Mouse (Mus musculus): ENCODE measurements around the gene Krtap4-1. TPM values are rescaled to one million over a fixed set of nuclear protein-coding genes. Genes with fewer than 3 reads are reported as not detected.
"Not testable (repeated sequence)": the region's sequence is repeated elsewhere in the genome, so short reads cannot be mapped to it uniquely, and the experiment has no call there.

Gene Krtap4-1
- polyA plus RNA-seq (2015; fragmentation: Nextera tagmentation; extraction: Ambion mirVana), result not detected in 2 replicates

GRCm38 (mm10) chr11:99628138-99628537, at the start of gene Krtap4-1:
Krtap4-1 (minus strand) TSS chr11:99628238.
- no peaks in the 10 kb centered on the region for H3K4me1 ChIP-seq (replicated peaks)
- H3K9ac ChIP-seq, result no peak within 1 kb of the TSS
- no peak within 1 kb of the TSS for H3K27ac ChIP-seq
- H3K27me3 ChIP-seq, result no peaks in the 10 kb centered on the region
- H3K4me2 ChIP-seq, result no peak within 1 kb of the TSS
- no peaks in the 10 kb centered on the region for H3K9me3 ChIP-seq
- no peak for ATAC-seq (ENCODE audit: low FRiP score)
- no peak within 1 kb of the TSS for H3K4me3 ChIP-seq
- 86% methylated on average over 4 of the region's 4 CpGs for WGBS
- no peaks in the 10 kb centered on the region for H3K36me3 ChIP-seq

- Histone ChIP-seq H3K27me3 (no peaks in the 10 kb centered on the region), H3K36me3 (no peaks in the 10 kb centered on the region), H3K4me3 (no peak within 1 kb of the TSS), H3K9me3 (no peaks in the 10 kb centered on the region), H3K27ac (no peak within 1 kb of the TSS), H3K4me2 (no peak within 1 kb of the TSS), H3K9ac (no peak within 1 kb of the TSS), H3K4me1 (replicated peaks) (no peaks in the 10 kb centered on the region)
- ATAC-seq (ENCODE audit: low FRiP score), result no peak
Measured at GRCm38 (mm10) chr11:99665860-99666259, 37.8 kb upstream of the Krtap4-1 start, which contains the start of gene Krtap4-6. Krtap4-6 (minus strand) TSS chr11:99665960.

GRCm38 (mm10) chr11:99662802-99663201, 34.8 kb upstream of the Krtap4-1 start:
- H3K4me2 ChIP-seq, result no peak overlapping the region
- WGBS, result 85% methylated on average over 10 of the region's 10 CpGs
- H3K9me3 ChIP-seq, result no peaks in the 10 kb centered on the region
- no peak overlapping the region for H3K9ac ChIP-seq
- H3K27ac ChIP-seq, result no peak overlapping the region
- H3K4me1 ChIP-seq (replicated peaks), result no peaks in the 10 kb centered on the region
- H3K4me3 ChIP-seq, result no peak overlapping the region
- no peaks in the 10 kb centered on the region for H3K27me3 ChIP-seq
- H3K36me3 ChIP-seq, result no peaks in the 10 kb centered on the region
- ATAC-seq (ENCODE audit: low FRiP score), result no peak

GRCm38 (mm10) chr11:99659256-99659655, 31.2 kb upstream of the Krtap4-1 start:
- 92% methylated on average over 4 of the region's 4 CpGs for WGBS
- Histone ChIP-seq H3K27ac (no peak overlapping the region), H3K4me3 (no peak overlapping the region), H3K9me3 (no peaks in the 10 kb centered on the region), H3K36me3 (no peaks in the 10 kb centered on the region), H3K4me1 (replicated peaks) (no peaks in the 10 kb centered on the region), H3K4me2 (no peak overlapping the region), H3K27me3 (no peaks in the 10 kb centered on the region), H3K9ac (no peak overlapping the region)
- ATAC-seq (ENCODE audit: low FRiP score), result no peak

GRCm38 (mm10) chr11:99658467-99659010, 30.5 kb upstream of the Krtap4-1 start, which contains the start of gene Gm11563:
Gm11563 (minus strand) TSS chr11:99658960.
- not testable (repeated sequence) for H3K9ac ChIP-seq; H3K36me3 ChIP-seq; H3K27me3 ChIP-seq; H3K4me2 ChIP-seq; H3K4me1 ChIP-seq (replicated peaks); H3K4me3 ChIP-seq; H3K9me3 ChIP-seq; ATAC-seq (ENCODE audit: low FRiP score); H3K27ac ChIP-seq
- WGBS, result 71% methylated on average over 10 of the region's 10 CpGs

- 52% methylated on average over 5 of the region's 5 CpGs for WGBS
- Histone ChIP-seq H3K4me1 (replicated peaks) (no peaks in the 10 kb centered on the region), H3K4me2 (no peak overlapping the region), H3K4me3 (no peak overlapping the region), H3K27ac (no peak overlapping the region), H3K36me3 (no peaks in the 10 kb centered on the region), H3K27me3 (no peaks in the 10 kb centered on the region), H3K9me3 (no peaks in the 10 kb centered on the region), H3K9ac (no peak overlapping the region)
- no peak for ATAC-seq (ENCODE audit: low FRiP score)
Measured at GRCm38 (mm10) chr11:99657051-99657450, 29.0 kb upstream of the Krtap4-1 start.

- Histone ChIP-seq H3K27ac (no peak within 1 kb of the TSS), H3K36me3 (no peaks in the 10 kb centered on the region), H3K4me2 (no peak within 1 kb of the TSS), H3K4me3 (no peak within 1 kb of the TSS), H3K9me3 (no peaks in the 10 kb centered on the region), H3K27me3 (no peaks in the 10 kb centered on the region), H3K4me1 (replicated peaks) (no peaks in the 10 kb centered on the region), H3K9ac (no peak within 1 kb of the TSS)
- no peak for ATAC-seq (ENCODE audit: low FRiP score)
- 90% methylated on average over 2 of the region's 2 CpGs for WGBS
Measured at GRCm38 (mm10) chr11:99650136-99650535, 22.1 kb upstream of the Krtap4-1 start, which contains the start of gene Gm11555. Gm11555 (minus strand) TSS chr11:99650236.

- H3K4me3 ChIP-seq, result no peak overlapping the region
- no peaks in the 10 kb centered on the region for H3K4me1 ChIP-seq (replicated peaks)
- H3K9ac ChIP-seq, result no peak overlapping the region
- WGBS, result 88% methylated on average over 15 of the region's 15 CpGs
- no peaks in the 10 kb centered on the region for H3K27me3 ChIP-seq
- no peak overlapping the region for H3K27ac ChIP-seq
- no peaks in the 10 kb centered on the region for H3K36me3 ChIP-seq
- no peaks in the 10 kb centered on the region for H3K9me3 ChIP-seq
- no peak for ATAC-seq (ENCODE audit: low FRiP score)
- no peak overlapping the region for H3K4me2 ChIP-seq
Measured at GRCm38 (mm10) chr11:99646444-99646843, 18.4 kb upstream of the Krtap4-1 start.

GRCm38 (mm10) chr11:99644351-99644750, 16.3 kb upstream of the Krtap4-1 start:
- 66% methylated on average over 3 of the region's 3 CpGs for WGBS
- Histone ChIP-seq H3K27ac (no peak overlapping the region), H3K9me3 (no peaks in the 10 kb centered on the region), H3K9ac (no peak overlapping the region), H3K4me1 (replicated peaks) (no peaks in the 10 kb centered on the region), H3K4me3 (no peak overlapping the region), H3K4me2 (no peak overlapping the region), H3K36me3 (no peaks in the 10 kb centered on the region), H3K27me3 (no peaks in the 10 kb centered on the region)
- no peak for ATAC-seq (ENCODE audit: low FRiP score)

- 87% methylated on average over 9 of the region's 9 CpGs for WGBS
- ATAC-seq (ENCODE audit: low FRiP score); H3K9ac ChIP-seq; H3K36me3 ChIP-seq; H3K4me2 ChIP-seq; H3K4me1 ChIP-seq (replicated peaks); H3K27ac ChIP-seq; H3K4me3 ChIP-seq; H3K9me3 ChIP-seq; H3K27me3 ChIP-seq: not testable (repeated sequence)
Measured at GRCm38 (mm10) chr11:99643635-99644139, 15.6 kb upstream of the Krtap4-1 start, which contains the start of gene Krtap4-7. Krtap4-7 (minus strand) TSS chr11:99644089.

- Histone ChIP-seq H3K36me3 (no peaks in the 10 kb centered on the region), H3K4me1 (replicated peaks) (no peaks in the 10 kb centered on the region), H3K4me2 (no peak overlapping the region), H3K27me3 (no peaks in the 10 kb centered on the region), H3K4me3 (no peak overlapping the region), H3K9me3 (no peaks in the 10 kb centered on the region), H3K27ac (no peak overlapping the region), H3K9ac (no peak overlapping the region)
- no peak for ATAC-seq (ENCODE audit: low FRiP score)
- WGBS, result 63% methylated on average over 1 of the region's 1 CpGs
Measured at GRCm38 (mm10) chr11:99640926-99641325, 12.9 kb upstream of the Krtap4-1 start.

- 88% methylated on average over 1 of the region's 1 CpGs for WGBS
- Histone ChIP-seq H3K27me3 (no peaks in the 10 kb centered on the region), H3K36me3 (no peaks in the 10 kb centered on the region), H3K4me2 (no peak overlapping the region), H3K27ac (no peak overlapping the region), H3K4me3 (no peak overlapping the region), H3K9me3 (no peaks in the 10 kb centered on the region), H3K9ac (no peak overlapping the region), H3K4me1 (replicated peaks) (no peaks in the 10 kb centered on the region)
- no peak for ATAC-seq (ENCODE audit: low FRiP score)
Measured at GRCm38 (mm10) chr11:99637086-99637485, 9.0 kb upstream of the Krtap4-1 start.

GRCm38 (mm10) chr11:99634653-99635134, 6.7 kb upstream of the Krtap4-1 start, which contains the start of gene Krtap4-2:
Krtap4-2 (minus strand) TSS chr11:99635084.
- H3K9me3 ChIP-seq, result no peaks in the 10 kb centered on the region
- H3K36me3 ChIP-seq, result no peaks in the 10 kb centered on the region
- no peak within 1 kb of the TSS for H3K27ac ChIP-seq
- no peak within 1 kb of the TSS for H3K4me3 ChIP-seq
- WGBS, result 42% methylated on average over 8 of the region's 8 CpGs
- no peaks in the 10 kb centered on the region for H3K27me3 ChIP-seq
- no peak for ATAC-seq (ENCODE audit: low FRiP score)
- H3K9ac ChIP-seq, result no peak within 1 kb of the TSS
- no peak within 1 kb of the TSS for H3K4me2 ChIP-seq
- H3K4me1 ChIP-seq (replicated peaks), result no peaks in the 10 kb centered on the region

Data from hindbrain, embryonic 13.5 days (tissue).